Mouse (Mus musculus): ENCODE data around the gene Rbfox3. TPM values are rescaled to one million over a fixed set of nuclear protein-coding genes. Genes with fewer than 3 reads are reported as not detected.

Rbfox3 gene
- polyA plus RNA-seq, 1 experiment from 2014 or later, result 54.9 TPM

GRCm38 (mm10) chr11:118758277-118758990, 153.0 kb downstream of the Rbfox3 start:
- Histone ChIP-seq H3K27me3 (ENCODE audit: control insufficient read depth, insufficient read depth, low read depth, low read length) (no peaks in the 10 kb centered on the region), H3K9ac (ENCODE audit: low read depth, low read length) (no peak overlapping the region), H3K4me1 (ENCODE audit: control insufficient read depth, insufficient read depth, low read length) (peaks cover 16% of the 10 kb centered on the region), H3K4me3 (ENCODE audit: low read depth, low read length) (no peak overlapping the region), H3K4me2 (ENCODE audit: low read length) (no peak overlapping the region), H3K9me3 (replicated peaks; ENCODE audit: control insufficient read depth, low read length, poor library complexity, severe bottlenecking) (no peaks in the 10 kb centered on the region; the same call in 1 of the 2 replicates), H3K27ac (ENCODE audit: low read length) (no peak overlapping the region), H3K36me3 (ENCODE audit: control insufficient read depth, insufficient read depth, low read length) (no peaks in the 10 kb centered on the region)
- ATAC-seq, result no peak
- WGBS, result 91% methylated on average over 10 of the region's 10 CpGs

- no peaks in the 10 kb centered on the region; the same call in 1 of the 2 replicates for H3K9me3 ChIP-seq (replicated peaks; ENCODE audit: control insufficient read depth, low read length, poor library complexity, severe bottlenecking)
- WGBS, result 90% methylated on average over 1 of the region's 1 CpGs
- no peak overlapping the region for H3K27ac ChIP-seq (ENCODE audit: low read length)
- H3K9ac ChIP-seq (ENCODE audit: low read depth, low read length), result no peak overlapping the region
- H3K27me3 ChIP-seq (ENCODE audit: control insufficient read depth, insufficient read depth, low read depth, low read length), result no peaks in the 10 kb centered on the region
- H3K36me3 ChIP-seq (ENCODE audit: control insufficient read depth, insufficient read depth, low read length), result no peaks in the 10 kb centered on the region
- H3K4me1 ChIP-seq (ENCODE audit: control insufficient read depth, insufficient read depth, low read length), result peaks cover 19% of the 10 kb centered on the region
- ATAC-seq, result no peak
- no peak overlapping the region for H3K4me2 ChIP-seq (ENCODE audit: low read length)
- no peak overlapping the region for H3K4me3 ChIP-seq (ENCODE audit: low read depth, low read length)
These were observed 153.9 kb downstream of the Rbfox3 start for GRCm38 (mm10) chr11:118757488-118757887.

- Histone ChIP-seq H3K27me3 (ENCODE audit: control insufficient read depth, insufficient read depth, low read depth, low read length) (no peaks in the 10 kb centered on the region), H3K4me3 (ENCODE audit: low read depth, low read length) (no peak overlapping the region), H3K9ac (ENCODE audit: low read depth, low read length) (no peak overlapping the region), H3K27ac (ENCODE audit: low read length) (peak overlapping the region; percentile 54), H3K36me3 (ENCODE audit: control insufficient read depth, insufficient read depth, low read length) (no peaks in the 10 kb centered on the region), H3K9me3 (replicated peaks; ENCODE audit: control insufficient read depth, low read length, poor library complexity, severe bottlenecking) (no peaks in the 10 kb centered on the region), H3K4me2 (ENCODE audit: low read length) (no peak overlapping the region), H3K4me1 (ENCODE audit: control insufficient read depth, insufficient read depth, low read length) (peaks cover 34% of the 10 kb centered on the region)
- no peak; the same call in 1 of the 2 replicates for ATAC-seq
- WGBS, result 73% methylated on average over 17 of the region's 17 CpGs
These were observed 156.4 kb downstream of the Rbfox3 start for GRCm38 (mm10) chr11:118755003-118755402.

GRCm38 (mm10) chr11:118754535-118754934, 156.9 kb downstream of the Rbfox3 start:
- no peak overlapping the region for H3K4me3 ChIP-seq (ENCODE audit: low read depth, low read length)
- peaks cover 34% of the 10 kb centered on the region for H3K4me1 ChIP-seq (ENCODE audit: control insufficient read depth, insufficient read depth, low read length)
- ATAC-seq, result 0 out of 2 replicates have a peak, but pooled peaks have one; percentile 44
- 0 out of 2 replicates have a peak overlapping the region, but pooled peaks have one; percentile 45 for H3K9ac ChIP-seq (ENCODE audit: low read depth, low read length)
- no peak overlapping the region for H3K4me2 ChIP-seq (ENCODE audit: low read length)
- no peaks in the 10 kb centered on the region for H3K36me3 ChIP-seq (ENCODE audit: control insufficient read depth, insufficient read depth, low read length)
- H3K27ac ChIP-seq (ENCODE audit: low read length), result peak overlapping the region; percentile 36
- no peaks in the 10 kb centered on the region for H3K9me3 ChIP-seq (replicated peaks; ENCODE audit: control insufficient read depth, low read length, poor library complexity, severe bottlenecking)
- 58% methylated on average over 4 of the region's 4 CpGs for WGBS
- H3K27me3 ChIP-seq (ENCODE audit: control insufficient read depth, insufficient read depth, low read depth, low read length), result no peaks in the 10 kb centered on the region

GRCm38 (mm10) chr11:118751879-118752616, 159.3 kb downstream of the Rbfox3 start:
- H3K36me3 ChIP-seq (ENCODE audit: control insufficient read depth, insufficient read depth, low read length), result no peaks in the 10 kb centered on the region
- H3K27me3 ChIP-seq (ENCODE audit: control insufficient read depth, insufficient read depth, low read depth, low read length), result no peaks in the 10 kb centered on the region
- peaks cover 34% of the 10 kb centered on the region for H3K4me1 ChIP-seq (ENCODE audit: control insufficient read depth, insufficient read depth, low read length)
- WGBS, result 40% methylated on average over 7 of the region's 7 CpGs
- H3K4me2 ChIP-seq (ENCODE audit: low read length), result no peak overlapping the region
- H3K9ac ChIP-seq (ENCODE audit: low read depth, low read length), result no peak overlapping the region
- ATAC-seq, result 0 out of 2 replicates have a peak, but pooled peaks have one; percentile 16
- H3K4me3 ChIP-seq (ENCODE audit: low read depth, low read length), result no peak overlapping the region
- peak overlapping the region; percentile 65 for H3K27ac ChIP-seq (ENCODE audit: low read length)
- H3K9me3 ChIP-seq (replicated peaks; ENCODE audit: control insufficient read depth, low read length, poor library complexity, severe bottlenecking), result no peaks in the 10 kb centered on the region

GRCm38 (mm10) chr11:118750745-118751330, 160.6 kb downstream of the Rbfox3 start:
- Histone ChIP-seq H3K36me3 (ENCODE audit: control insufficient read depth, insufficient read depth, low read length) (no peaks in the 10 kb centered on the region), H3K4me3 (ENCODE audit: low read depth, low read length) (no peak overlapping the region), H3K27me3 (ENCODE audit: control insufficient read depth, insufficient read depth, low read depth, low read length) (no peaks in the 10 kb centered on the region), H3K9ac (ENCODE audit: low read depth, low read length) (no peak overlapping the region), H3K27ac (ENCODE audit: low read length) (peak overlapping the region; percentile 24; the same call in 1 of the 2 replicates), H3K4me2 (ENCODE audit: low read length) (no peak overlapping the region), H3K4me1 (ENCODE audit: control insufficient read depth, insufficient read depth, low read length) (peaks cover 34% of the 10 kb centered on the region), H3K9me3 (replicated peaks; ENCODE audit: control insufficient read depth, low read length, poor library complexity, severe bottlenecking) (no peaks in the 10 kb centered on the region)
- no peak for ATAC-seq
- 81% methylated on average over 11 of the region's 11 CpGs for WGBS

- ATAC-seq, result no peak
These were observed 161.9 kb downstream of the Rbfox3 start for GRCm38 (mm10) chr11:118749541-118749940.

GRCm38 (mm10) chr11:118748622-118749021, 162.8 kb downstream of the Rbfox3 start:
- Histone ChIP-seq H3K9me3 (replicated peaks; ENCODE audit: control insufficient read depth, low read length, poor library complexity, severe bottlenecking) (no peaks in the 10 kb centered on the region), H3K27ac (ENCODE audit: low read length) (no peak overlapping the region), H3K36me3 (ENCODE audit: control insufficient read depth, insufficient read depth, low read length) (no peaks in the 10 kb centered on the region), H3K27me3 (ENCODE audit: control insufficient read depth, insufficient read depth, low read depth, low read length) (no peaks in the 10 kb centered on the region), H3K9ac (ENCODE audit: low read depth, low read length) (no peak overlapping the region), H3K4me1 (ENCODE audit: control insufficient read depth, insufficient read depth, low read length) (peaks cover 36% of the 10 kb centered on the region), H3K4me3 (ENCODE audit: low read depth, low read length) (no peak overlapping the region), H3K4me2 (ENCODE audit: low read length) (no peak overlapping the region)
- WGBS, result 52% methylated on average over 10 of the region's 10 CpGs
- no peak for ATAC-seq

More at GRCm38 (mm10) chr11:118749541-118749940, 161.9 kb downstream of the Rbfox3 start:
- Histone ChIP-seq H3K27me3 (ENCODE audit: control insufficient read depth, insufficient read depth, low read depth, low read length) (no peaks in the 10 kb centered on the region), H3K36me3 (ENCODE audit: control insufficient read depth, insufficient read depth, low read length) (no peaks in the 10 kb centered on the region), H3K9me3 (replicated peaks; ENCODE audit: control insufficient read depth, low read length, poor library complexity, severe bottlenecking) (no peaks in the 10 kb centered on the region), H3K4me1 (ENCODE audit: control insufficient read depth, insufficient read depth, low read length) (peaks cover 38% of the 10 kb centered on the region), H3K4me3 (ENCODE audit: low read depth, low read length) (no peak overlapping the region), H3K27ac (ENCODE audit: low read length) (no peak overlapping the region), H3K4me2 (ENCODE audit: low read length) (no peak overlapping the region), H3K9ac (ENCODE audit: low read depth, low read length) (no peak overlapping the region)
- 80% methylated on average over 1 of the region's 1 CpGs for WGBS
